Mouse (Mus musculus) lung, postnatal 25 days (tissue): ENCODE results near the gene Fam216a.
A peak's percentile ranks its signal among the peaks of the same experiment; 100 is the strongest.
"Not testable (repeated sequence)": the region's sequence is repeated elsewhere in the genome, so short reads cannot be mapped to it uniquely, and the experiment has no call there.

ENCODE experiments used
- DNase-seq: peaks from one replicate; pipeline ENCODE4 v3.0.0; 2022; ENCODE audit warnings: low spot score

Fam216a gene

DNA sequence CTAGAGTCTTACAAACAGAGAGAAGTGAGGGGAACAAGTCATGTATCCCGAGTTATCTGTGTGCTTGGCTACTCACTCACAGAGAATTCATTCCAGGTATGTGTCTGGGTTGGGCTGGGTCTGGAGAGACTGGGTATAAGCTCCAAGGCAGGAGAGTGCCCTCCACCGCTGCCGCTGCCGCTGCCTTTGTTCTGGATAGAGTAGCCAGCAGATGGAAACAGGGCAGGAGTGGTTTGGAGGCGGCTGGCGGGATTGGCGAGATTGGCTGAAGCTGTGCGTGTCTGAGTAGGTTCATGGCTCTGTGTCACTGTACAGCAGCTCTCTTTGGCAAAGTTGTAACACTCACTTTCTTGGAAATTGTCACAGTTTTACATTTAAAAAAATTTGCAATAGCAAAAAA is 48.6 kb downstream of the Fam216a start:
- no peak for DNase-seq

DNA sequence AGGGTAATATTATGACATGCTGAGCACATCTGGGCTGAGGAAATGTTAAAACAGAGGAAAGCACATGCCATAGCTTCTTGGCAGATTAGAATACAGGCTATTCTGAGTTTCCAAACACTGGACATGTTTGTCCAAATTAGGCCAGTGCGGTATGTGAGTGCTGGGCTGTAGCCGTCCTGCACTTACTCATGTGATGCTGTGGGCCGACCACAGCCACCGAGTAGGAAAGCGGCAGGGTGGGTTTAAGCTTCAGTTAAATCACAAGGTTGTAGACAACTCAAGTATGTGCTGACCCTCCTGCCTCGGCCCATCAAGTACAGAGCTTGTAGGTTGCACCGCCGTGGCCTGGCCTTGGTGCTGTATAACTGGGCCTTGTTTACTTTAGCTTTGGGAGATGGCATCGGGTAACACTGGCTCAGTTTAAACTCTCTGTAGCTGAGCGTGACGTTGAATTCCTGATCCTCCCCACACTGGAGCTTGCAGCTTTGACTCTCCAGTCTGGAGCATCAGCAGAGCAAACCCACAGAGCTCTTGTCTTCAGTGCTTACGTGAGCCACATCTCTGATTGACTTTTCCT is 51.9 kb downstream of the Fam216a start:
- DNase-seq = peak; percentile 16

DNA sequence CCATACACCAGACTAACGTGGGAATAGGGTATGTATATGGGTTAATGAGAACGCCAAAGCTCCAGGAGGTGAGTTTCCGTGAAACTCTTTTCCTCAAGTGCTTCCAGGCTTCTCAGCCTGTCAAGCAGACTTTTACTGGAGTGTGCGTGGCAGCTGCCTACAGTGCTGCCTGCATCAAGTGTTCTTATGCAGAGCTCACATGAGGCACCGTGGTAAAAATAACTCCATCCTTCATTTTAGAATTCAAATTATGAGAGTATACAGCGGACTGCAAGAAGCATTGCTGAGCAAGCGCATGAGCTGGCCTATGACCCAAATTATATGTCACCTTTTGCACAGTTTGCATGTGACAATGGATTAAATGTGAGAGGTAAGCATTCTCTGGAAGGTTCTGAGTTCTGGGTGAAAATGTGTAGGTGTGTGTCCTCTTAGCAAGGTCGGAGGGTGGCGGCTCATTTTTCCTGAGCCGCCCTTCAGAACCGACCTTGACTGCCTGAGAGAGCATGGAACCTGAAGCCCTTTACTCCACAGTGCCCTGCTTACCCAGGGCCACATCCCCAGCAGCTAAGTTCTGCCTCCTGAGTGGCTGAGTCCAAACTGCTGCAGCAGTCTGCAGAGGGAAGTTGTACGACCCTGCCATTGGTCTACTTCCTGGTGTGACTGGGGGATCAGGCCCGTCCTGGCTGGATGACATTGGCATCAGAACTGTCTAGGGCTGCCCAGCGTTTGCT is 52.5 kb downstream of the Fam216a start:
- DNase-seq = peak; percentile 38

DNA sequence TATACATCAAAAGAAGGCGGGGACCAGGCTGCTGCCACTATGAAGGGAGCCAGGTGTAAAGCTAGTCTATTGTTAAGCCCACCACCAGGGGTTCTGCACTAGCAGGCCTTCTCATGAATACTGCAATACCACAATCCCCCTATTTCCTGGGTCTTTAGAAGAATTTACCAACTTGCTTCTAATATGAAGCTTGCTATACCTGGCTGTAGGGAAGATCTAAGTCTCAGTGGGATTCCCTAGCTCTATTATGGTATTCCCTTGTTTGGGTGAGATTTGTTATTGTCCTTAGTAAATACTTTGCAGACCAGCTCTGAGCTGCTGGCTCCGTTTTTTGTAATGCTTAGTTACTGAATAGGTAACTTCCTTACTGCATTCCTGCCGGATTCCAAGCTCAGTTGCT is 53.2 kb downstream of the Fam216a start:
- not testable (repeated sequence) for DNase-seq

DNA sequence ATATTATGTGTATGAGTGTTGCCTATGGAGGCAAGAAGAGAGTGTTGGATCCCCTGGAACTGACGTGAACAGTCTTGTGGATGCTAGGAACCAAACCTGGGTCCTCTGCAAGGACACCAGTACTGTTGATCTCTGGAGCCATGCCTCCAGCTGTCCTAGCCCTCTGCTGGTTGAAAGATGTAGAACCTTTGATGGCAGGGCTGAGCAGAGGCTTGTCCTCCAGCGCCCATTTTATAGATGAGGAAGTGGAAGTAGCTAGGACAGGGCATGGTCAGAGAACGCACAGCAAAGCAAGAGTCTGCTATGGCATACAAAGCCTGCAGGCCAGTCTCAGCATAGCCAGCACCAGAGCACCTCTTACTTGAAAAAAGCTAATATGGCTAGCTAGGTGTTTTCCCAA is 54.1 kb downstream of the Fam216a start:
- DNase-seq = peak; percentile 73

DNA sequence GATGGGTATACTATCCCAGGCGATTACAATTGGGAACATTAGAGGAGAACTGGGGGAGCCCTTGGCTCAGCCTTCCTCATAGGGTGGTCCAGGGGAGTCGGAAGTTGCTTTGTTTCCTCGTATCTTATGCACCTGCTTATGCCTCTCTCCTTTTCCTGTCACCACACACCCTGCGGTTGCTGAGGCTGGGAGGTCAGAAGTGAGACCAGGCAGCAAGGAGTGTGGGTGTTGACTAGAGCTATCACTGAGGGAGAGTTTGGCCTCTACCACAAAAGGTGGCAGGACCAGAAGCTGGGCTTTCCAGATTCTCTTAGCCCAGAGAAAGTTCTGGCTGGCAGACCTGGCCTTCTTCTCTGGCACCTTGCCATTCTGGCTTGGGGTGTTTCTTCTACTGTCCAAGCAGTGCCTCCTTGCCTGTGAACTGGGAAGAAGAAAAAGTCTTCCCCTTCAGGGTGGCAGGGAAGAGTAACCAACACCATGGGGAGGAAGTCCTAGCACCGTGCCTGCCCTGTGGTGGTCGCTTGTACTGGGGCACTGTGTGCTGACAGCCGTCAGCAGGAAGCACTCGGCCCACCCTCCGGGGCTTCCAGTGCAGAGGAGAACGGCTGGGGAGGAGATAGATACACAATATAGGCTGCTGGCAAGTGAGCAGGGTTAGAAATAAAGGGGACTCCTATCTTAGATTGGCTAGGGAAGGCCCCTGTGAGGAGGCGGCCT is 54.7 kb downstream of the Fam216a start:
- DNase-seq = peak; percentile 31

DNA sequence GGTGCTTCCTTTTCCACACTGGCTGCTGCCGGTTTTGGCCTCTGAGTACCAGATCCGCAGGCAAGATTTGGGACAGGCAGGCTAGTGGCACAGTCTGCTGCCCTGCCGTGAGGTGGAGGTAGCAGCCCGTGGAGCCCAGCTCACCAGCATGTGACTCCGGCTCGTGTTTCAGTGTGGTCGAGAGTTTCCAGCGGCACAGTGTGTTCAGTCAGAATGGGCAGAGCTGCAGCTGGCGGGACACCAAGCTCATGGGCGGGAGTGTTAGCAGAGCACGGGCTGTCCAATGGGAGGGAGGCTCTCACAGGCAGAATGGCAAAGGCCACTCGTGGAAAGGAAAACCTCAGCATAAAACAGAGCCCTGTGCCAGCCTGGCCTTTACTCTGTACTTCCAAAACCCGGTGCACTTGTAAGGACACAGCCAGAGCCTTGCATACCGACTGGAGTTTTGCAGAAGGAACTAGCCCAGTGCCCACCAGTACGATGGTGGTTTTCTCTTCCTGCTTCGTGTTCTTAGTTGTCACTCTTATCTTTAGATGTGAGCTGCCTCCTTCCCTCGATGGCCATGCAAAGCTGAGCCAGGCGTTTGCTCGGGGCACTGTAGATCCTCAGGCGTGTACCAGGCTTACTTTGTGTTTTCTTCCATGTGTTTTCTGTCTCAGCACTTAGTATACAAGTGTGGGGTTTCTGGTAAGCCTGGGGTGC is 57.0 kb downstream of the Fam216a start:
- peak; percentile 95 for DNase-seq
